Mouse (Mus musculus): ENCODE measurements around the gene Pcsk6.

- TF ChIP-seq HCFC1 (IDR thresholded peaks at IDR 0.05; ENCODE audit: borderline replicate concordance, insufficient read depth, low read length) (no peak), MAFK (IDR thresholded peaks at IDR 0.05; ENCODE audit: insufficient read depth, low read depth, low read length) (no peak)
Measured at GRCm38 (mm10) chr7:66094141-66094540, 232.6 kb downstream of the Pcsk6 start.

Data from ES-E14 (cell line).